Mouse (Mus musculus) cerebellum, postnatal 4 days (tissue): ENCODE data around the gene Uaca.

ENCODE experiments used
- DNase-seq, 2 experiments: peaks; one replicate each; pipeline ENCODE4 v3.0.0; 2022; ENCODE audit warnings: low spot score in 2 of 2, mixed read lengths in 1 of 2

The Uaca gene

DNA sequence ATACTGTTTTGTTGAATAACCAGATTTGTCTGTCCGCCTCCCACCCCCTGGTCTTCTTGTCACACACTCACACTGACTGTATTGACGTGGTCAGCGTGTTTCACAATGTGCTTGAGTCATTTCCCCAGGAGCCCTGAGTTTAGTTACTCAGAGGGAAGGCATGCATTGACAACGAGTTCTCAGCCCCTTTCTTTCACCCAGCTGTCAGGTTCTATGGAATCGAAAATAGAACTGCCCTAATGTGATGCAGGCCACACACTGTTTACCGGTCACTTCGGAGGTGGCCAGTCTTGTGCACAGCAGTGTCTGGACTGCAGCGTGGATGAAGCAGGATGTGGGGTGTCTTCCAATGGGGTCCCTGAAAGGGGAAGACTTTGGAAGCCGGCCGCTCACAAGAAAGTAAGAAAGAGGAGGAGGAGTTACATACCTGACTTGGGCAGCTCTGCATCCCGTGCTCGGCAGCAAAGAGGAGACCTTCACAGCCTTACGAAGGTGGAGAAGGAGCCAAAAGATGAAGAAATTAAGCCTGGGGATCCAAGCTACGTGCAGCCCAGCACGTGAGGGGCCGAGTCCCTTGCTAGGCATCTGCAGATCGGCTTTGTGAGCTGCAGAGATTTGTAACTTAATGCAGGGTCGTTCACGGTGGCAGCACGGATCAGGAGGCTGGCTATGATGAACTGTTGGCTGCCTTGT is 43.3 kb downstream of the Uaca start:
- DNase-seq = no peak

DNA sequence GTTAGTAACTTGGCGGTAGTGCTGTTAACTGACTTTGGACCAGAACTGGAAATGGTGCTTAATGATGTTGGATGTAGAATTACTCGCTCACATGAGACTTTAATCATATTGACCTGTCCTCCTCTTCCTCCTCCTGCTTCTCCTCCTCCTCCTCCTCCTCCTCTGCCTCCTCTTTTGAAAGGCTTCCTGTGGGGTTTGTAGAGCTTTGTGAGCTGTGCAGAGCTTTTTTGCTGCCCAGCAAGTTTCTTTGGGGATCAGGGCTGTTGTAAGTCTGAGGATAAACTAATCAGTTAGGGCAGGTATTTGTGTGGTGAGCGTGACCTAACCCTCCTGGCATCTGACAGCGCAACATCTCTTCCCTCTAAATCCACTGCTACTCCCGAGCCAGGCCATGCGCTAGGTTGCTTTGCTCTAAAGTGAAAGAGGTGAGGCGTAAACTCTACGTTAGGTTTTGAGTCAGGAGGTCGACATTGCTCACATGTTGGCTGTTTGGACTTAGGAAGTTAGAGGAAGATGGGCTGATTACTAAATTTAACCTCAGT is 44.1 kb downstream of the Uaca start:
- DNase-seq = no peak

DNA sequence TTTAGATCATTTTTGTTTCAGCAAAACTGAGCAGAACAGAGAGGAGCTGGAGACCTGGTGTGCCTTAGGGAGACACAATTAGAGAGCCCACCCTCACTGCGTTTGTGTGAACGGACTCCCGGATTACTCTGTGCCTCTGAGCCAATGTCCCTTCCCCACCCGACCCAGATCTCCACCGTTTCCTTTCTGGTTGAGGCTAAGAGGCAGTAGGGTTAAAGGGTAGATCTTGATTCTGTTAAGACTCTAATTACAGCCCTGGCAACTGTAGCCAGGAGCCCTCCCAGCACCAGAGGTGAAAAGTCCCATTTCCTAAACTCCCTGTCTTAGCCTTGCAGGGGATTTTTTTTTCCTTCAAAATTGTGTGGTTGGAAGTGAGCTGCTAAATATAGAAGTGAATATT is 47.1 kb downstream of the Uaca start:
- no peak for DNase-seq

DNA sequence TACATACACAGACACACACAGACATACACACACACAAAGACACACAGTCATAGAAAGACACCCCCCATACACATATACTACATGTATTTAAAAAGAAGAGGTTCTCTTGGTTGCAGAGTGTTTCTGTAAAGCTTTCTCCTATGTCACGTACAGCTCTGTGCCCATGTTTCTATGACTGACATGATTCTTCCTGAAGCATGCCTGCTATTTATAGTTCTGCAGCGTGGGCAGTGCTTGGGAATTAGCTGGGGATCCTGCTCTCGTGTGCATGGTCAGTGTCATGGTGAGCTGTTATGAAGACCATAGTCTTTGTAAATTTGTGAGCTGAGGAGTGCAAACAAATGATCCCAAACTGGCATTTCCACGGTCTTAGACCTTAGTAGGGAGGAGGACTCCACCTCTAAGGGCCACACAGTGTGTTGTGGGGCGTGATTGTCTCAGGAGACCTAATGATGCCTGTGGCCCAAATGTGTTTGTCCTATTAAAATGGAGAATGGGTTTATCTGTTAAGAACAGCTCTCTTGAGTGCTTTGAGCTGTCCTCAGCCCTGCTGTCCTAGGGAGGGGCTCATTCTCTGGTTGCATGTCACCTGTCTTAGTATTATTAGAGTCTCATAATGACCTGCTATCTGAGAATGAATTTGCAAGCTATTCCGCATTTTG is 49.2 kb downstream of the Uaca start:
- DNase-seq = no peak

DNA sequence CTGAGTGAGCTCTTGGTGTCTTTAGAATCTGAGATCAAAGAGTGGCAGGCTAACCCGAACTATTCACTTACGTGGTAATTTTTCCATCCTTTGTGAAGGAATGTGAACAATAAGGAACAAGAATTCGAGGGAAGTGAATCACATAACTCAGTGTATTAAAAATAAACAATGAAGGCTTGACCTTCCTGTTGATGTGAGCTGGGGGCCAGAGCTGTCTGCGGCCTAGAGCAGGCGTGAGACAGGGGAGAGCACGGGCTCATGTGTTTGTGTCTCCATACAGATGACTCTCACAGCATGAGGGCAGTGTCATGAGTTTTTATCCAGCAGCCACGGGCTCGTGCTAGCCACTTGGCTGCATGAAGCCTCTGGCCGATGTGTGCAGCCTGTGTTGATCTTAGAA is 54.4 kb downstream of the Uaca start:
- DNase-seq = no peak

DNA sequence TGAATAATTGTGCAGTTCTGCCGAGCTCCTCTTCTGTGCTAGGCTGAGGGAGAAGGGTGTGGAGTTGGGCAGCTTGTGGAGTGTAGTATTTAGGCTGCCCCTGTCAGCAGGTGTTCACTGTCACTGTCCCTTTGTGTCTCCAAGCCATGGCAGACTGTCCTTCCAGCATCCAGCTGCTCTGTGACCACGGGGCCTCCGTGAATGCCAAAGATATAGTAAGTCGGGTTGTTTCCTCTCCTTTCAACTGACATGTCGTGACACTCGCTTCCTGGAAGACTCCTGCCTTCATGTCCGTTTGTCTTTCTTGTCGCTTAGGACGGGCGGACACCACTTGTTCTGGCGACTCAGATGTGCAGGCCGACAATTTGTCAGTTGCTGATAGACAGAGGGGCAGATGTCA is 55.6 kb downstream of the Uaca start:
- DNase-seq = no peak

DNA sequence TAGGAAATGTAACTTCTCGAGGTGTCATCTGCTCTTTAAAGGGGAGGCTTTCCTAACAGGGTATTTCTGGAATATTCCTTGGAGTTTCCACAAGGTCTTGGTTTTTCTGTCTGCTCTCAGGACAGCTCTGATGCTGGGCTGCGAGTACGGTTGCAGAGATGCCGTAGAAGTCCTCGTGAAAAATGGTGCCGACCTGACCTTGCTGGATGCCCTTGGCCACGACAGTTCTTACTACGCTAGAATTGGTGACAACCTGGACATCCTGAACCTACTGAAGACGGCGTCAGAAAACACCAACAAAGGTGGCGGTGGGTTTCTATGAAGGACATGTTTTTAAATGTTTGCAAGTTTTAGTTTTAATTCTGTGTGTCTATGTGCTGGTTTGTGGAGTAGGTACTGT is 59.9 kb downstream of the Uaca start:
- DNase-seq = no peak

DNA sequence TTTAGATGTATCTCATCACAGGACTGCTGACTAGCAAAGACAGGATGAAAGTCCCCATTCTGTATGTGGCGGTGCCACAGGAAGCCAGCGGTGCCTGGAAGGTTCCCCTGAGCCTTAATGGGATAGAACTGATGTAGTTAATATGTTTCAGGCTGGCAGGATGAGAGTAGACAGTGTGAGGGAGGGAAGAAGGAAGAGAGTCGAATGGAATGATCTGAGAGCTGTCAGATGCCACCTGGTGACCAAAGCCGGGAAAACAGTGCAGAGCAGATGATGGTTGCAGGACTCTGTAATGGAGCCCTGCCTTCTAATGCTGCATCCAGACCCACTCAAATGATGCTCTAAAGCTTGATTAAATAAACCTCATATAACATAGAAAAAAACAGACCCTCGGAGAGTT is 63.5 kb downstream of the Uaca start:
- peak; percentile 51 to 75 for DNase-seq

DNA sequence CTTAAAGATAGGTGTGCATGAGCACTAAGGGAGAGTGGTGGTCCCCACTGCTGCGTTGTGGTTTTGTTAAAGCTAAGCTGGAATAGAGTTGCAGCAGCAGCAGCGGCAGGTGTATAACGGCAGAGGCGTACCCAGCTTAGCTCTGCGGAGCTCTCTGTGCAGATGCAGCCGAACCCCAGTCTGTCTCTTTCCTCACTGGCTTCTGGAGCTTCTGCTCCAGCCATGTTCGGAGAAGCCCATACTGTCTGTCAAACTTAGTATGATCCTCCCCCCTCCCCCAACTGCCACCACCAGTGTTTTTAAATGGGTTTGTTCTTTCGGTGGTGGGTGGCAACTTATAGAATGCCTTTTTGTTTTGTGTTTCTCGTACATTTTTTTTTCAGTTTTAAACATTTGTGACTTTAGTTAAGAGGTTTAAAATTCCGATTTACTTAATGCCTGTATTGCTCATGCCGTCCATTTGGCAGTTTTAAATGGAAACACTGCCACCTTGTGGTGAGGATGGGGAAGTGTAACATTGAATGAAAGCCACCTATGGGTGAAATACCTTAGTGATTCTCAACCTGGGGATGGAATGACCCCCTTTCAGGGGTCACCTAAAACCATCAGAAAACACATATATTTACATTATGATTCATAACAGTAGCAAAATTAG is 64.1 kb downstream of the Uaca start:
- no peak for DNase-seq

DNA sequence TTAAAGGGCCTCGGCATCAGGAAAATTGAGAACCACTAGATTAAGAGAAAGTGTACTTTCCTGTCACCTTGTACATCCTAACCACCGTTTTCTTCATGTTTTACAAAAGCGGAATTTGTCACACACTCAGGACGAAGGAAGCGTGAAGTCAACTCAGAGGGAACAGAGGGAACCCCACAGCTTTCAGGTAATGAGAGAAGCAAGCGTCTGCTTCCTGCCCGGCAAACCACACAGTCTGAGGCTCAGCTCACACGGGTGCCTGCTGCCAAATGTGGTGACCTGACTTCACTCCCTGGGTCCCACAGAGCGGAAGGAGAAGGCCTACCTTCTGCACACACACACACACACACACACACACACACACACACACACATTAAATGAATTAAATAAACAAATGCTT is 64.7 kb downstream of the Uaca start:
- DNase-seq = no peak

DNA sequence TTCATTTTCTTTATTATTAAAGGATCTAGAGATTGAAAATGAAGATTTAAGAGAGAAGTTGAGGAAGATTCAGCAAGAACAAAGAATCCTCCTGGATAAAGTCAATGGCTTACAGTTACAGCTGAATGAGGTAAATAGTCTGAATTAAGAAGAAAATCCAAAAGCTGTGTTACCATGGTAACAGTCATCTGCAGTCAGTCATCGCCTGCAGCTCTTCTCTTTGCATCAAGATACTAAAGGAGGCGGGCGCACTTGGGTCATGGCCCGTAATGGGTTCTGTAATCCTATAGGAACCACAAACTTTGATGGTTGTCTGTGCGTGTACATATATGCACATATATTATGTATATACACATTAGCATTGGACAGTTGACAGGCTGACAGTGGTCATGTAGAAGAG is 66.7 kb downstream of the Uaca start:
- DNase-seq = no peak

DNA sequence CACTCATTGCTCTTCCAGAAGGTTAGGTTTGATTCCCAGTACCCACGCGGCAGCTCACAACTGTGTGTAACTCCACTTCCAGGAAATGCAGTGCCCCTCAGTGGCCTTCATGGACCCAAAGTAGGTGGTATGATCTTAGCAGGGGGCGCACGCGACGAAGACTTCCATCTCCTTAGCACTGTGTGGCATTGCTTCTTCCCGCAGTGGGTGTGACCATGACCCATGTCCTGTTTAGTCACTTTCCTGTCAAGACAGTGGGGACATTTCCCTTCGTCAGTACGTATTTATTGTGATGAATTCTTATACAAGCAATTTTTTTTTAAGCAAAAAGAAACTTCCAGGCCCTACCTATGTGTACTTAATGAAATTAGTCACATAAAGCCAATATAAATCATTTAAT is 70.3 kb downstream of the Uaca start:
- no peak for DNase-seq

DNA sequence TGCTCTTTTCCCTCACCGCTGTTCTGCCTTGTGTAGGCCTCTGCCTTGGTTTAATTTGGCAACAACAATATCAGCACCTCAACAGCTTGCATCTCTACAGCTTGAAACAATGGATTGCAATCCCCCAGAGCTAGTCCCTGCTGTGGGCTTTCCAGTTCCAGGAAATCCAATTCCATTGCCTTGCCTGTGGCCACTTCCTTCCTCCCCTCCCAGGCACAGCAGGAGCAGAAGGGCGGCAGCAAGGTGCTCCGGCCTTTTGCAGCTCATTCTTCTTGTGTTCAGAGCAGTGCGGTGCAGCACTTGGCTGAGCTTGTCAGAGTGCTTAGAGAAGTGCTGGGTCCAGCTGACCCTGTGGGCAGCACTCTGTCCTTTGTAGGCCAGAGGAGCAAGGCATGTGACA is 71.5 kb downstream of the Uaca start:
- DNase-seq = no peak

DNA sequence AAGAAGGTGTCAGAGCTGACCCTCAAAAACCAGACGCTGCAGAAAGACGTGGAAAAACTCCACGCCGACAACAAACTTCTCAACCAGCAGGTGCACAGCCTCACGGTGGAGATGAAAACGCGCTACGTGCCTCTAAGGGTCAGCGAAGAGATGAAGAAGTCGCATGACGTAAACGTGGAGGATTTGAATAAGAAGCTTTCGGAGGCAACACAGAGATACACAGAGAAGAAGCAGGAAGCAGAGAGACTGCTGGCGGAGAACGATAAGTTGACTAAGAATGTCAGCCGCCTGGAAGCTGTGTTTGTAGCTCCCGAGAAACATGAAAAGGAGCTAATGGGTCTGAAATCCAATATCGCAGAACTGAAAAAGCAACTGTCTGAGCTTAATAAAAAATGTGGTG is 76.1 kb downstream of the Uaca start:
- DNase-seq = no peak

DNA sequence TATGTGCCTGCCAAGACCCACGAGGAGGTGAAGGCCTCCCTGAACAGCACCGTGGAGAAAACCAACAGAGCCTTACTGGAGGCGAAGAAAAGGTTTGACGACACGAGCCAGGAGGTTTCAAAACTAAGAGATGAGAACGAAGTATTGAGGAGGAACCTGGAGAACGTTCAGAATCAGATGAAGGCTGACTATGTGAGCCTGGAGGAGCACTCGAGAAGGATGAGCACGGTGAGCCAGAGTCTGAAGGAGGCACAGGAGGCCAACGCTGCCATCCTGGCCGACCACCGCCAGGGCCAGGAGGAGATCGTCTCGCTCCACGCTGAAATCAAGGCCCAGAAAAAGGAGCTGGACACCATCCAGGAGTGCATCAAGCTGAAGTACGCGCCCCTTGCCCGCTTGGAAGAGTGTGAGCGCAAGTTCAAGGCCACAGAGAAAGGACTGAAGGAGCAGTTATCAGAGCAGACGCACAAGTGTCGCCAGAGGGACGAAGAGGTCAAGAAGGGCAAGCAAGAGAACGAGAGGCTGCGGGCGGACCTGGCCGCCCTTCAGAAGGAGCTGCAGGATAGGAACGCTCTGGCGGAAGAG is 76.7 kb downstream of the Uaca start:
- no peak for DNase-seq

DNA sequence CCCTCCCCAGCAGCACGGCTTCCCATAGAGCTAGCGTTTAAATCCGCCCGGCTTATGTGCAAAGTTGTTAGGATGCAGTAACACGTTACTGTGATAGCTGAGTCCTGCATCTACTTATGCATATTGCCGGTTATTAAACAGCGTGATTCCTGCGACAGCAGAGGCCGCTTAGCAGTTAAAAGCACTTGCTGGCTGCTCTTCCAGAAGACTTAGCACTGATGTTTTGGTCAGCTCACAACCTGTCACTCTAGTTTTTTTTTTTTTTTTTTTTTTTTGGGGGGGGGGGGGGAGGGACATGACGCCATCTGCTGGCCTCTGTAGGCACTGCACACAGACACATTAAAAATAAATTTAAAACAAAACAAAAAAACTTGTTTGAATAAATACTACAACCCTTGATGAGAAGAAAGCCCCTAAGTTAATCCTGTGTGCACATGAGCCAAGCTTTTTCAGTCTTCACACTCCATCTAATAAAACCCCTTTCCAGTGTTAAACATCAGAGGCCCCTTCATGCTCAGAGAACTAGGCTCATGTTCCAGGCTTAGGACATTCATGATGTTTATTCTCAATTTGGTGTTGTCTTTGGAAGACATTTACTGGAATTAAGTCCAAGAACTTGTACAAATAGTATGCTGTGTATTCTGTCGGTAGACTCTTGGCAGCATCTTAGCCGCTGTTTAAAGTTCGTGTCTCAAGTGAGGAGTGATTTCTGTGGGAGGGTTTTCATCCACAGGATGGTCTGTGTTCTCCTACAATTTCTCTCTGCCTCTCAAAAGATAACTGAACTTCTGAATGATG is 79.1 kb downstream of the Uaca start:
- no peak for DNase-seq

DNA sequence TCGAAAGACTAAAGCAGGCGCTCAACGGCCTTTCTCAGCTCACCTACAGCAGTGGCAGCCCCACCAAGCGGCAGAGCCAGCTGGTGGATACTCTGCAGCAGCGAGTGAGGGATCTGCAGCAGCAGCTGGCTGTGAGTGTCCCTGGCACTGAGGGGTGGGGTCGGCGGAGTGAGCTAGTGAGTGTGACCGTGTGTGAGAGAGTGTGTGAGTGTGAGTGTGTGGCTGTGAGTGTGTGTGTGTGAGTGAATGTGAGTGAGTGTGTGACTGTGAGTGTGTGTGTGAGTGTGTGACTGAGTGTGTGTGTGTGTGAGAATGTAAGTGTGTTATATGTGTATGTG is 79.7 kb downstream of the Uaca start:
- no peak for DNase-seq

DNA sequence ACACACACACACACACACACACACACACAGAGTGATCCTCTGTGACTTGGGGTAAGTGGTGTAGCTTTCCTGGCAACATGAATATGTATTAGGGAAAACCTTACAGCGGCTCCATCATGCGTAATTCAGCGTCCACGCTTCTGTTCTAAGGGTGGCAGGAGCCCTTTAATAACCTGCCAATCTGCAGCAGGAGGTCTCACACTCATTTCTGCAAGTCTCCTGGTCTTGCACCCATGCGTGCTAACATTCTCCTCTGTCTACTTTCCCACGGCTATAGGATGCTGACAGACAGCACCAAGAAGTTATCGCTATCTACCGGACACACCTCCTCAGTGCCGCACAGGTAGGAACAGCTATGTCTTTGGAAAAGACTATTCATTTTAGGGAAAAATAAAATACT is 81.7 kb downstream of the Uaca start:
- no peak for DNase-seq

DNA sequence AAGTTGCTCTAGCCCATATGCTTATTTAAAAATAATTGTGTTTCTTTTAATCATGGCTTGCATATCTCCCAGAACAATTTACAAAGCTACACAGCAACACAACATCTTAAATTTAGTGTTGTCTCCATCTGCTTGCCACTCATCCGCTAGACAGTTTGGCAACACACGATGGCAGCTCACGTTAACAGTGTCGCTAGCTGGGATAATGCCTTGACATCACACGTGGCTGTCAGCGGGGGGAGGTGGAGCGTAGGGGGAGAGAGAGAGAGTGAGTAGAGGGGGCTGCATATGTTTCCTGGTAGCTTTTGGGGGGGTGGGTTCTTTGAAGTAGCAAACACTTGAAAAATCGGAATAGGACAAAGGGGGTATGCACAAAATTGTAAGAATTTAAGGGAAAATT is 82.2 kb downstream of the Uaca start:
- no peak for DNase-seq

DNA sequence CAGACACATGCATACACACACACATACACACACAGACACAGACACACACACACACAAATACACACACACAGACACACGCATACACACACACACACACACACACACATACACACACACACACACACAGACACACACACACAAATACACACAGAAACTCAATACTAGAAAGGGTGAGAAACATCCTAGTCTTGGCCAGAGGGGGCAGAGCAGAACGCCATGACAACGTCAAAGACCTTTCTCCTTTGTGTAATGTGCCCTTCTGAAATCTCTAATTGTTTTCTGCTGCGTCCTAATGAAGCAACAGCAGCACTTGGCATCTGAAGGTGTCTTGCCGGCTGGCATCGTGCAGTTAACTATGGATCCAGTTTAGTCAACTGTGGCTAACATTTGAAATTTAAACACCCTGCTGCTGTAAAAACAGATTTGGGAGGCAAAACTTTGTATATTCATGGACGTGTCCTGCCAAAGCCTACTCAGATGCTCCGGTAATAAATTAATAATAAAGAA is 83.8 kb downstream of the Uaca start:
- no peak for DNase-seq

DNA sequence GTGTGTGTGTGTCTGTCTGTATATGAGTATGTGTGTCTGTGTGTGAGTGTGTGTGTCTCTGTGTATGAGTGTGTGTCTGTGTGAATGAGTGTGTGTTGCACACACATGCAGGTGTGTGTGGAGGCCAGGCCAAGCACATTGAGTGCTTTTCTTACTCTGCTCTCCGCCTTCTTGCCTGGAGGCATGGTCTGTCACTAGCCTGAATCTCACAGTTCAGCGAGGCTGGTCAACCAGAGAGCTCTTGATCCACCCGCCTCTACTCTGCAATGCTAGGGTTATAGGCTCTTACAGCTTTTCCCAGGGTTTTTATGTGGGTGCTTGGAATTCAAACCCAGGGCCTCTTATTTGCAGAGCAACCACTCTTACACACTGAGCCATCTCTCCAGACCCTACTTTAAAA is 84.3 kb downstream of the Uaca start:
- DNase-seq = no peak

DNA sequence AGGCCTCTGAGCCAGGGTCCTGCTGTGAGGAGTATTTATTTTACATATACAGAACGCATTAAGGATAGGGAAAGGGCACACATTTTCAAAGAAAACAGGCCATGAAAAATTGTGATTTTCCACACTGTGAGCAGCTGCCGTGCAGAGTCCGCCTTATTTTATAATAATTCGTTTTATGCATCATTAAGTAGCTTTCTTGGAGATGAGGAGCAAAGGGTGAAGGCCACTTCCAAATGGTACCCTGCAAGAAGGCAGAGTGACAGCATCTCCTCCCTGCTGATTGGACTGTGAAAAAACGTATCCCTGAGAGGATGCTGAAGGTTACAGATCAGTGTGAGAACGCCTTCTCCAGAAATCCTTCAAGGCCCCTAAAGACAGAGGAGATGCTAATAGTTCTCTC is 90.8 kb downstream of the Uaca start:
- no peak for DNase-seq
